Mouse (Mus musculus): ENCODE measurements around the gene Glipr1.

DNA sequence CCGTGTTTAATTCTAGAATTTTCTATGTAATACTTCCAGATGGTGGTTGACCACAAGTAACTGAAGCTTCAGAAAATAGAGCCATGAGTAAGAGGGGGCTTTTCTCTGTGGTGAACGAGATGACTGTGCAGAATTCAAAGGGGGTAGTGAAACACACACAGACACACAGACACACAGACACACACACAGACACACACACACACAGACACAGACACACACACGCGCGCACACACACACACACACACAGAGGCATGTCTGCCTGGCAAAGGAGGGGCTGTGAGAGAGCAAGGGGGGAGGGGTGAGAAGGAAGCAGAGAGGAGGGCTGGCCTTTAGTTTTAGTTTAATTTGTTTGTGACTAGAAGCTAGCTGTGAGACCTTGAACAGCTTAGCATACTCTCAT lies 1.9 kb downstream of the Glipr1 start:
- TF ChIP-seq CTCF (IDR thresholded peaks at IDR 0.05; ENCODE audit: low read depth, low read length) = no peak
- no peak for TF ChIP-seq POLR2A (IDR thresholded peaks at IDR 0.05; ENCODE audit: borderline replicate concordance, low read depth, low read length)
